Mouse (Mus musculus) MEL (cell line): ENCODE data around the gene Sbpl. TPM values are rescaled to one million over a fixed set of nuclear protein-coding genes. Genes with fewer than 3 reads are reported as not detected.
A peak's percentile ranks its signal among the peaks of the same experiment; 100 is the strongest.
"Not testable (repeated sequence)": the region's sequence is repeated elsewhere in the genome, so short reads cannot be mapped to it uniquely, and the experiment has no call there.

Experiments
- DNase-seq: peaks from one replicate; pipeline ENCODE4 v3.0.0; 2011; ENCODE audit warnings: low read depth, low spot score
- H3K27ac ChIP-seq: 2 replicates; pipeline ENCODE4 v1.5.1; 2012; ENCODE audit warnings: low read depth, mild to moderate bottlenecking, control low read depth, low read length, moderate library complexity; ENCODE audit not compliant: control insufficient read depth
- H3K27me3 ChIP-seq, 2 experiments: fragments of 150-350 bp in 1 of 2; sonication (generic) in 1 of 2; 2 replicates each; pipeline ENCODE4 v1.6.1; 2012; ENCODE audit warnings: low read length in 2 of 2, mild to moderate bottlenecking in 2 of 2, improper control_type of control experiment in 1 of 2, moderate library complexity in 1 of 2; ENCODE audit not compliant: insufficient read depth in 2 of 2, control insufficient read depth in 1 of 2
- H3K36me3 ChIP-seq, 2 experiments: 2 replicates each; pipeline ENCODE4 v1.6.1; 2012 to 2014; ENCODE audit warnings: low read length in 2 of 2, improper control_type of control experiment in 1 of 2, inconsistent platforms in 1 of 2, mild to moderate bottlenecking in 1 of 2; ENCODE audit not compliant: insufficient read depth in 2 of 2, control insufficient read depth in 1 of 2
- H3K4me1 ChIP-seq, 2 experiments: fragments of 150-350 bp in 1 of 2; sonication (generic) in 1 of 2; 2 replicates each; pipeline ENCODE4 v1.6.1; 2012; ENCODE audit warnings: low read length in 2 of 2, improper control_type of control experiment in 1 of 2, mild to moderate bottlenecking in 1 of 2; ENCODE audit not compliant: insufficient read depth in 2 of 2, control insufficient read depth in 1 of 2
- H3K4me3 ChIP-seq, 2 experiments: fragments of 150-350 bp in 1 of 2; sonication (generic) in 1 of 2; 2 replicates each; pipeline ENCODE4 v1.5.1; 2012; ENCODE audit warnings: low read depth in 2 of 2, low read length in 2 of 2, mild to moderate bottlenecking in 2 of 2, moderate library complexity in 2 of 2, control low read depth in 1 of 2, improper control_type of control experiment in 1 of 2; ENCODE audit not compliant: control insufficient read depth in 1 of 2, insufficient read depth in 1 of 2
- H3K79me2 ChIP-seq: 2 replicates; pipeline ENCODE4 v1.6.1; 2012; ENCODE audit warnings: mild to moderate bottlenecking, low read length, moderate library complexity; ENCODE audit not compliant: control insufficient read depth, poor library complexity, insufficient read depth
- H3K9ac ChIP-seq: 2 replicates; pipeline ENCODE4 v1.6.1; 2012; ENCODE audit warnings: low read depth, mild to moderate bottlenecking, control low read depth, low read length, moderate library complexity; ENCODE audit not compliant: control insufficient read depth, poor library complexity, severe bottlenecking
- H3K9me3 ChIP-seq: fragments of 150-350 bp; sonication (generic); replicated peaks from 2 replicates; pipeline ENCODE4 v1.6.1; 2012; ENCODE audit warnings: mild to moderate bottlenecking, low read length, improper control_type of control experiment, moderate library complexity; ENCODE audit not compliant: insufficient read depth
- BHLHE40 ChIP-seq: IDR thresholded peaks from 2 replicates; pipeline ENCODE4 v1.6.1; 2012; ENCODE audit warnings: low read depth, mild to moderate bottlenecking, inconsistent platforms, low read length, improper control_type of control experiment, borderline replicate concordance
- CHD1 ChIP-seq: IDR thresholded peaks from 2 replicates; pipeline ENCODE4 v1.6.1; 2012; ENCODE audit warnings: low read depth, mild to moderate bottlenecking, inconsistent platforms, low read length, improper control_type of control experiment
- CTCF ChIP-seq, 3 experiments: IDR thresholded peaks in 2 of 3; conservative IDR thresholded peaks in 1 of 3; 2 replicates each; pipeline ENCODE4 v1.5.1; 2011 to 2012; ENCODE audit warnings: low read length in 3 of 3, low read depth in 2 of 3, mild to moderate bottlenecking in 2 of 3, improper control_type of control experiment in 1 of 3, inconsistent platforms in 1 of 3, mixed read lengths in 1 of 3, moderate library complexity in 1 of 3; ENCODE audit not compliant: control insufficient read depth in 1 of 3, insufficient read depth in 1 of 3, poor library complexity in 1 of 3, severe bottlenecking in 1 of 3
- ELF1 ChIP-seq: IDR thresholded peaks from 2 replicates; pipeline ENCODE4 v1.6.1; 2014; ENCODE audit warnings: low read depth, mild to moderate bottlenecking, inconsistent platforms, low read length, improper control_type of control experiment, moderate library complexity
- ETS1 ChIP-seq: IDR thresholded peaks from 2 replicates; pipeline ENCODE4 v1.6.1; 2012; ENCODE audit warnings: low read depth, mild to moderate bottlenecking, inconsistent platforms, low read length, improper control_type of control experiment, moderate library complexity
- GABPA ChIP-seq: IDR thresholded peaks from 2 replicates; pipeline ENCODE4 v1.6.1; 2012; ENCODE audit warnings: low read depth, mild to moderate bottlenecking, inconsistent platforms, low read length, improper control_type of control experiment, moderate library complexity
- HCFC1 ChIP-seq: IDR thresholded peaks from 2 replicates; pipeline ENCODE4 v1.6.1; 2012; ENCODE audit warnings: low read depth, mild to moderate bottlenecking, inconsistent platforms, low read length, improper control_type of control experiment, moderate library complexity
- MAFK ChIP-seq: IDR thresholded peaks from 2 replicates; pipeline ENCODE4 v1.6.1; 2011; ENCODE audit warnings: low read depth, mild to moderate bottlenecking, low read length, improper control_type of control experiment, borderline replicate concordance
- MAX ChIP-seq: IDR thresholded peaks from 2 replicates; pipeline ENCODE4 v1.6.1; 2011; ENCODE audit warnings: low read length, improper control_type of control experiment
- POLR2AphosphoS2 ChIP-seq: IDR thresholded peaks from 2 replicates; pipeline ENCODE4 v1.6.1; 2011; ENCODE audit warnings: low read length, improper control_type of control experiment
- RAD21 ChIP-seq: IDR thresholded peaks from 2 replicates; pipeline ENCODE4 v1.6.1; 2011; ENCODE audit warnings: mild to moderate bottlenecking, low read depth, low read length, improper control_type of control experiment
- SIN3A ChIP-seq: IDR thresholded peaks from 2 replicates; pipeline ENCODE4 v1.6.1; 2012; ENCODE audit warnings: low read length, improper control_type of control experiment, inconsistent platforms
- SMC3 ChIP-seq: IDR thresholded peaks from 2 replicates; pipeline ENCODE4 v1.6.1; 2011; ENCODE audit warnings: low read depth, low read length, improper control_type of control experiment
- TAL1 ChIP-seq: IDR thresholded peaks from 2 replicates; pipeline ENCODE4 v1.6.1; 2012; ENCODE audit warnings: mild to moderate bottlenecking, inconsistent platforms, low read length, moderate library complexity, mixed read lengths
- TBP ChIP-seq: IDR thresholded peaks from 2 replicates; pipeline ENCODE4 v1.8.0; 2011; ENCODE audit warnings: low read depth, low read length, improper control_type of control experiment
- ZC3H11A ChIP-seq: IDR thresholded peaks from 2 replicates; pipeline ENCODE4 v1.6.1; 2012; ENCODE audit warnings: low read depth, mild to moderate bottlenecking, inconsistent platforms, low read length, improper control_type of control experiment
- ZKSCAN1 ChIP-seq: IDR thresholded peaks from 2 replicates; pipeline ENCODE4 v1.6.1; 2012; ENCODE audit warnings: low read depth, mild to moderate bottlenecking, inconsistent platforms, low read length, improper control_type of control experiment, moderate library complexity
- polyA plus RNA-seq, 2 experiments: library from polyadenylated mRNA; stranded (reverse) in 1 of 2; unstranded in 1 of 2; fragments of >175 nt in 1 of 2; fragments of >200 nt in 1 of 2; gene quantifications; 2 replicates each; pipeline versions ENCODE4 v1.2.1 to v1.2.4; 2012; ENCODE audit warnings: low replicate concordance in 2 of 2, low read depth in 1 of 2; ENCODE audit not compliant: insufficient read length in 2 of 2, insufficient read depth in 1 of 2, missing spikeins in 1 of 2
- total RNA-seq: library from RNA; depleted of rRNA; stranded (reverse); fragments of 300-350 nt; gene quantifications from 2 replicates; pipeline ENCODE4 v1.2.3, GENCODE M21; 2012

The Sbpl gene
- total and polyA plus RNA-seq, 3 experiments: not detected

DNA sequence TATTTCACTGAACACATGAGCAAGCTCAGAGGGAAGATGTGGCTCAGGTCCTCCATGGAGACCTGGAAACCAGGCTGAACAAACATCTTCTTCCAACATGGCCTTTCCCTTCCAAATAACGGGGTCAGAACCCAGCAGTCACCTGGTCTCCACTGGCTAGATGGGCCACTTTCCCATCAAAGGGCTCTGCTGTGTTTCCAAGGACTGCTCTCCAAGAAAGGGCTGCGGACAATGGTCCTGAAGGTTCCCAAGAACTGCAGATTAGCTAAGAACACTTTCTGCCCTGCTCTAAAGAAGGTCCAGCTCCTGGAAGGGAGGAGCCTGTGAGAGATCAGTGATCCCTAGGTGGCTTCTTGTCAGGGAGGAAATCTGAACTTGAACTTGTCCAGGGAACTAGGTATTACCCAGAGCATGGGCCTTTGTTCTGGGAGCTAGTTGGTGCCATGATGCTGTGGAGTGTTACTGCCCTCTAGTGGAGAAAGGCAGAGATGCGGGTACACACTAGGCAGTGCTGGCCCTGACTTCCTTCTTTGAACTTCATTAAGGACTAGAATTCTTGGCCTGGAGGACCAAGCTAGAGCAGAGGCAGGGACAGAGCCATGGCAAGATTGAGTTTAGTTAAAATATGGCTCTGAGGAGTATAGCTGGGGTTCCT is 5.1 kb upstream of the Sbpl start:
- Histone ChIP-seq H3K9me3 (no peaks in the 10 kb centered on the region), H3K79me2 (no peaks in the 10 kb centered on the region)
- TF ChIP-seq SMC3 (peak; percentile 87), GABPA (no peak), ETS1 (no peak), ELF1 (peak; percentile 31; the same call in 1 of the 2 replicates), SIN3A (peak; percentile 38; the same call in 1 of the 2 replicates), HCFC1 (0 out of 2 replicates have a peak, but pooled peaks have one; percentile 30), CTCF (IDR thresholded peaks at IDR 0.05 in 2 of 3, conservative IDR thresholded peaks at IDR 0.05 in 1 of 3; ENCODE audit: control insufficient read depth in 1 of 3, insufficient read depth in 1 of 3, low read depth in 2 of 3, low read length in 3 of 3, poor library complexity in 1 of 3, severe bottlenecking in 1 of 3) (peak; percentile 95 to 98 (median 96)), BHLHE40 (0 out of 2 replicates have a peak, but pooled peaks have one; percentile 19), ZKSCAN1 (no peak), RAD21 (peak; percentile 96), MAFK (no peak), ZC3H11A (peak; percentile 78)
- TF ChIP-seq, all 39 proteins: peak for 8
- Histone ChIP-seq H3K4me3 (no peak overlapping the region), H3K36me3 (no peaks in the 10 kb centered on the region; a peak in 1 of 4 replicates), H3K9ac (no peak overlapping the region), H3K27ac (no peak overlapping the region), H3K4me1 (peaks cover 0 to 3% of the 10 kb centered on the region in 2 experiments; a peak in 1 of 4 replicates), H3K27me3 (peaks cover 0 to under 1% of the 10 kb centered on the region in 2 experiments; a peak in 1 of 4 replicates)
- DNase-seq: peak; percentile 84

DNA sequence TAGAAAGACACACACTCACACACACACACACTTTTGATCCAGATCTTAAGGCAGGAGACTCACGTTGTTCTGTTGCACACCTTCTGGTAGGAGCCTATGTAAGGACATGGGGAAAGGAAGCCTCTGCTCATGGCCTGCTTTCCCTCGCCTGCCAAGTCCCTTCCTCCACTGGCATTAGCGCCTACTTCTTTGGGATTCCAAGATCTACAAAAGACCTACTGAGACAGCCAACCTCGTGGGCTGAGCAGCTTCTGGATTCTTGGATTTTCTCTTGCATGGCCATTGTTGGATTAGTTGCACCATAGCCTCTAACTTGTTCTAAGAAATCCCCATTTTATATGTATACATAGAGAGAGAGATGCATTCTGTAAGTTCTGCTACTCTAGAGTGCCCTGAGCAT is 4.2 kb downstream of the Sbpl start:
- not testable (repeated sequence) for H3K9me3 ChIP-seq, H3K36me3 ChIP-seq, H3K27me3 ChIP-seq, H3K9ac ChIP-seq, H3K27ac ChIP-seq, H3K4me1 ChIP-seq, H3K79me2 ChIP-seq, DNase-seq, H3K4me3 ChIP-seq

DNA sequence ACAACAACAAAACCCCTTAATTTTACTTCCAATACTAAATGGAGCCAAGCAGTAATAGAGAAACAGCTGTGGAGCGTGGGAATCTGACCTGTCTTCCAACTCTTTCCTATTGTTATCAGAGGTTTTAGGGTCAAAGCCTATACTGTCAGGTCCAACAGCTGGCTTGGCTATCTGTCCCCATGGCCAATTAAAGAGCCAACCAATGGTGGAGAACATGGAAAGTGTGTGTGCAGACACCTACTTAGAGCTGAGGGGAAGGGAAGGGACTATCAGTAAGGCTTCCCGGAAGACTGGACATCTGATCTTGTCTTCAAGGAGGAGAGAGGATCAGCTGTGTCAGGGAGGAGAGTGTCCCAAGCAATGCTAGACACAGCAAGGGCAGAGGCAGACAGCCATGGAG is 6.0 kb downstream of the Sbpl start:
- Histone ChIP-seq H3K4me1 (no peaks in the 10 kb centered on the region), H3K27me3 (0 out of 4 replicates have a peak, but pooled peaks cover 0 to 1% of the 10 kb centered on the region in 2 experiments), H3K27ac (no peak overlapping the region), H3K4me3 (no peak overlapping the region), H3K9ac (no peak overlapping the region), H3K36me3 (no peaks in the 10 kb centered on the region), H3K79me2 (no peaks in the 10 kb centered on the region), H3K9me3 (no peaks in the 10 kb centered on the region)
- TF ChIP-seq GABPA (no peak), POLR2AphosphoS2 (no peak), MAX (no peak), TAL1 (no peak), TBP (no peak), ZKSCAN1 (no peak), CHD1 (no peak)
- no peak for DNase-seq

DNA sequence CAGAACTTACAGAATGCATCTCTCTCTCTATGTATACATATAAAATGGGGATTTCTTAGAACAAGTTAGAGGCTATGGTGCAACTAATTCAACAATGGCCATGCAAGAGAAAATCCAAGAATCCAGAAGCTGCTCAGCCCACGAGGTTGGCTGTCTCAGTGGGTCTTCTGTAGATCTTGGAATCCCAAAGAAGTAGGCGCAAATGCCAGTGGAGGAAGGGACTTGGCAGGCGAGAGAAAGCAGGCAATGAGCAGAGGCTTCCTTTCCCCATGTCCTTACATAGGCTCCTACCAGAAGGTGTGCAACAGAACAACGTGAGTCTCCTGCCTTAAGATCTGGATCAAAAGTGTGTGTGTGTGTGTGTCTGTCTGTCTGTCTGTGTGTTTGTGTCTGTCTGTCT is 7.6 kb downstream of the Sbpl start:
- H3K9me3 ChIP-seq: not testable (repeated sequence)

More for the DNA sequence above, 7.6 kb downstream of the Sbpl start:
- not testable (repeated sequence) for H3K27ac ChIP-seq, DNase-seq, H3K79me2 ChIP-seq, H3K4me3 ChIP-seq, H3K4me1 ChIP-seq, H3K9ac ChIP-seq, H3K36me3 ChIP-seq, H3K27me3 ChIP-seq
